Mouse (Mus musculus): ENCODE results near the gene Asic3.

DNA sequence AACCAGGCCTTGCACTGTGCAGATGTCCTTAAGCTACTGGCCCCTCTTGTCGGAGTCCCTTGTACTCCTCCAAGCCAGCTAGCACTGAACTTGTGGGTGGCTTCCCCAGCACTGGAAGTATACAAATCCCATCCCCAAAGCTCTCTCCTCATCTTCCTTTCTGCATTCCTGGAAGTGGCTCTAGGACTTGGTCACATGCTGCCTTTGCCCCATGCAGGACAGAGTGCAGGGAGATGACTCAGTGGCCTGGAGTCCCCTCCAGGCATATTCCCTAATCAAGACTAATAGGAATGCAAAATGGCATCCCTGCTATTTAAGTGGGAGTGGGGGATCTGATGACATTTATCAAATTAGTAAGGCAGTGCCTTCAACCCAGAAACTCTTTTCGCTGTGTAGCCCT lies 1.1 kb upstream of the Asic3 start:
- TF ChIP-seq CTCF (IDR thresholded peaks at IDR 0.05; ENCODE audit: extremely low read depth, insufficient read length, insufficient replicate concordance, low read depth, low read length) (no peak), POLR2A (IDR thresholded peaks at IDR 0.05; ENCODE audit: low read depth, low read length) (no peak)
